Mouse (Mus musculus) heart, adult 9 months (tissue): ENCODE results near the gene Chd4.

Source experiments
- DNase-seq, 2 experiments: peaks; one replicate each; pipeline ENCODE4 v3.0.0; 2022; ENCODE audit warnings: low spot score in 2 of 2

Chd4 gene

GRCm38 (mm10) chr6:125139747-125140146 is 44.0 kb downstream of the Chd4 start:
- no peak for DNase-seq

- no peak for DNase-seq
Measured at GRCm38 (mm10) chr6:125142436-125142835, 46.7 kb downstream of the Chd4 start.

GRCm38 (mm10) chr6:125143128-125143527 is 47.3 kb downstream of the Chd4 start:
- DNase-seq = no peak

GRCm38 (mm10) chr6:125143904-125144303 is 48.1 kb downstream of the Chd4 start:
- no peak for DNase-seq

- DNase-seq = peak; percentile 95 to 97
Measured at GRCm38 (mm10) chr6:125145001-125145400, 49.2 kb downstream of the Chd4 start, which contains the start of gene Iffo1. Gene Iffo1 (plus strand): TSS chr6:125145241.

- peak in 1 of 2 experiments; percentile 27 for DNase-seq
Measured at GRCm38 (mm10) chr6:125145479-125145951, 49.7 kb downstream of the Chd4 start.

GRCm38 (mm10) chr6:125146148-125146547 is 50.4 kb downstream of the Chd4 start:
- no peak for DNase-seq

- peak; percentile 76 to 79 for DNase-seq
Measured at GRCm38 (mm10) chr6:125146797-125147196, 51.0 kb downstream of the Chd4 start.

GRCm38 (mm10) chr6:125147329-125147728 is 51.5 kb downstream of the Chd4 start:
- no peak for DNase-seq

GRCm38 (mm10) chr6:125148251-125148925 is 52.6 kb downstream of the Chd4 start:
- DNase-seq = peak; percentile 84 to 89

GRCm38 (mm10) chr6:125148926-125149568 is 53.3 kb downstream of the Chd4 start:
- DNase-seq = peak; percentile 73 to 74

- no peak for DNase-seq
Measured at GRCm38 (mm10) chr6:125149569-125149950, 53.8 kb downstream of the Chd4 start.

GRCm38 (mm10) chr6:125152212-125153017 is 56.6 kb downstream of the Chd4 start:
- peak; percentile 70 to 79 for DNase-seq

- no peak for DNase-seq
Measured at GRCm38 (mm10) chr6:125153018-125153389, 57.2 kb downstream of the Chd4 start.

- no peak for DNase-seq
Measured at GRCm38 (mm10) chr6:125153682-125154081, 57.9 kb downstream of the Chd4 start.

GRCm38 (mm10) chr6:125154550-125154949 is 58.8 kb downstream of the Chd4 start:
- no peak for DNase-seq

GRCm38 (mm10) chr6:125155262-125155661 is 59.5 kb downstream of the Chd4 start:
- no peak for DNase-seq

GRCm38 (mm10) chr6:125156491-125156890 is 60.7 kb downstream of the Chd4 start:
- DNase-seq = no peak

GRCm38 (mm10) chr6:125156903-125157614 is 61.3 kb downstream of the Chd4 start:
- no peak for DNase-seq

- no peak for DNase-seq
Measured at GRCm38 (mm10) chr6:125158944-125159492, 63.2 kb downstream of the Chd4 start.

- no peak for DNase-seq
Measured at GRCm38 (mm10) chr6:125159773-125160557, 64.2 kb downstream of the Chd4 start.
